Mouse (Mus musculus): ENCODE data around the gene Aph1a. TPM values are rescaled to one million over a fixed set of nuclear protein-coding genes. Genes with fewer than 3 reads are reported as not detected.

Gene Aph1a
- total and polyA plus RNA-seq, 3 experiments = 110 to 170 TPM; not detected in 1

GRCm38 (mm10) chr3:95894317-95895160, 770 bp downstream of the Aph1a start:
- no peaks in the 10 kb centered on the region for H3K9me3 ChIP-seq (replicated peaks; ENCODE audit: insufficient read depth, low read length)
- peak overlapping the region; percentile 90 to 98 for H3K4me3 ChIP-seq (ENCODE audit: control insufficient read depth in 1 of 2, insufficient read depth in 1 of 2, low read depth in 2 of 2, low read length in 2 of 2)
- H3K36me3 ChIP-seq (ENCODE audit: control insufficient read depth in 1 of 2, insufficient read depth in 2 of 2, low read length in 2 of 2) = peaks cover 0 to 16% of the 10 kb centered on the region in 2 experiments; a peak in 2 of 4 replicates
- no peaks in the 10 kb centered on the region for H3K27me3 ChIP-seq (ENCODE audit: control insufficient read depth in 1 of 2, insufficient read depth in 2 of 2, low read length in 2 of 2)
- H3K27ac ChIP-seq (ENCODE audit: control insufficient read depth, low read depth, low read length) = peak overlapping the region; percentile 73
- H3K79me2 ChIP-seq (ENCODE audit: control insufficient read depth, insufficient read depth, low read length, poor library complexity) = peaks cover 11% of the 10 kb centered on the region
- H3K9ac ChIP-seq (ENCODE audit: control insufficient read depth, low read depth, low read length, poor library complexity, severe bottlenecking) = peak overlapping the region; percentile 82
- peaks cover 12 to 20% of the 10 kb centered on the region in 2 experiments for H3K4me1 ChIP-seq (ENCODE audit: control insufficient read depth in 1 of 2, insufficient read depth in 2 of 2, low read length in 2 of 2)
- DNase-seq (ENCODE audit: low read depth, low spot score) = peak; percentile 80
- no peak for TF ChIP-seq MYB (IDR thresholded peaks at IDR 0.05; ENCODE audit: low read depth, low read length)
- peak; percentile 76 for TF ChIP-seq ELF1 (IDR thresholded peaks at IDR 0.05; ENCODE audit: low read depth, low read length)
- no peak for TF ChIP-seq JUND (IDR thresholded peaks at IDR 0.05; ENCODE audit: low read depth, low read length)
- TF ChIP-seq CHD1 (IDR thresholded peaks at IDR 0.05; ENCODE audit: low read depth, low read length) = no peak
- TF ChIP-seq E2F4 (IDR thresholded peaks at IDR 0.05; ENCODE audit: borderline replicate concordance, low read depth, low read length) = no peak
- no peak for TF ChIP-seq MAZ (IDR thresholded peaks at IDR 0.05; ENCODE audit: low read depth, low read length)
- TF ChIP-seq ZMIZ1 (IDR thresholded peaks at IDR 0.05; ENCODE audit: low read depth, low read length) = 0 out of 2 replicates have a peak, but pooled peaks have one; percentile 11
- no peak for TF ChIP-seq RAD21 (IDR thresholded peaks at IDR 0.05; ENCODE audit: low read depth, low read length)
- peak; percentile 74; the same call in 1 of the 2 replicates for TF ChIP-seq TBP (IDR thresholded peaks at IDR 0.05; ENCODE audit: low read depth, low read length)
- peak; percentile 17; the same call in 1 of the 2 replicates for TF ChIP-seq USF1 (IDR thresholded peaks at IDR 0.05; ENCODE audit: low read depth, low read length)
- TF ChIP-seq GATA1 (IDR thresholded peaks at IDR 0.05; ENCODE audit: low read depth, low read length) = peak; percentile 59; the same call in 1 of the 2 replicates
- 0 out of 2 replicates have a peak, but pooled peaks have one; percentile 39 for TF ChIP-seq MYC (IDR thresholded peaks at IDR 0.05; ENCODE audit: low read depth, low read length)
- TF ChIP-seq GABPA (IDR thresholded peaks at IDR 0.05; ENCODE audit: low read depth, low read length) = no peak
- TF ChIP-seq CHD2 (IDR thresholded peaks at IDR 0.05; ENCODE audit: low read length) = no peak
- peak; percentile 29; the same call in 1 of the 2 replicates for TF ChIP-seq HCFC1 (IDR thresholded peaks at IDR 0.05; ENCODE audit: low read depth, low read length)
- TF ChIP-seq POLR2A (IDR thresholded peaks at IDR 0.05; ENCODE audit: control insufficient read depth in 1 of 2, insufficient read depth in 1 of 2, low read depth in 1 of 2, low read length in 2 of 2, poor library complexity in 1 of 2) = 0 out of 4 replicates have a peak, but pooled peaks have one; percentile 27 to 32
- TF ChIP-seq POLR2AphosphoS2 (IDR thresholded peaks at IDR 0.05; ENCODE audit: low read length) = no peak
- TF ChIP-seq ETS1 (IDR thresholded peaks at IDR 0.05; ENCODE audit: low read depth, low read length) = 0 out of 2 replicates have a peak, but pooled peaks have one; percentile 37
- TF ChIP-seq ZC3H11A (IDR thresholded peaks at IDR 0.05; ENCODE audit: low read depth, low read length) = no peak
- TF ChIP-seq MXI1 (IDR thresholded peaks at IDR 0.05; ENCODE audit: low read depth, low read length) = no peak
- TF ChIP-seq TCF12 (IDR thresholded peaks at IDR 0.05; ENCODE audit: low read depth, low read length) = peak; percentile 54
- TF ChIP-seq EP300 (IDR thresholded peaks at IDR 0.05; ENCODE audit: low read depth in 1 of 2, low read length in 2 of 2) = peak; percentile 45 to 75; a peak in 3 of 4 replicates
- no peak for TF ChIP-seq BHLHE40 (IDR thresholded peaks at IDR 0.05; ENCODE audit: borderline replicate concordance, low read depth, low read length)
- TF ChIP-seq CTCF (IDR thresholded peaks at IDR 0.05 in 2 of 3, conservative IDR thresholded peaks at IDR 0.05 in 1 of 3; ENCODE audit: control insufficient read depth in 1 of 3, insufficient read depth in 1 of 3, low read depth in 2 of 3, low read length in 3 of 3, poor library complexity in 1 of 3, severe bottlenecking in 1 of 3) = no peak
- TF ChIP-seq KAT2A (conservative IDR thresholded peaks at IDR 0.05; ENCODE audit: low read depth, low read length) = no peak
- TF ChIP-seq ZKSCAN1 (IDR thresholded peaks at IDR 0.05; ENCODE audit: low read depth, low read length) = no peak
- TF ChIP-seq NELFE (IDR thresholded peaks at IDR 0.05; ENCODE audit: low read depth, low read length) = 0 out of 2 replicates have a peak, but pooled peaks have one; percentile 32
- peak; percentile 45; the same call in 1 of the 2 replicates for TF ChIP-seq MAX (IDR thresholded peaks at IDR 0.05; ENCODE audit: low read length)
- TF ChIP-seq SIN3A (IDR thresholded peaks at IDR 0.05; ENCODE audit: low read length) = peak; percentile 61
- no peak for TF ChIP-seq POLR2AphosphoS5 (IDR thresholded peaks at IDR 0.05; ENCODE audit: borderline replicate concordance, low read depth, low read length)
- TF ChIP-seq SMC3 (IDR thresholded peaks at IDR 0.05; ENCODE audit: low read depth, low read length) = no peak
- 0 out of 2 replicates have a peak, but pooled peaks have one; percentile 13 for TF ChIP-seq ZNF384 (IDR thresholded peaks at IDR 0.05; ENCODE audit: low read depth, low read length)
- peak; percentile 30; the same call in 1 of the 2 replicates for TF ChIP-seq MEF2A (IDR thresholded peaks at IDR 0.05; ENCODE audit: extremely low read depth, insufficient replicate concordance, low read depth, low read length, poor library complexity, severe bottlenecking)
- no peak for TF ChIP-seq USF2 (IDR thresholded peaks at IDR 0.05; ENCODE audit: borderline replicate concordance in 1 of 2, insufficient read depth in 1 of 2, low read depth in 1 of 2, low read length in 2 of 2)
- TF ChIP-seq TAL1 (IDR thresholded peaks at IDR 0.05; ENCODE audit: low read length) = no peak
